Mouse (Mus musculus): ENCODE measurements at regions not wholly inside any gene's neighbourhood (a gene's known extent, or its start where the extent isn't known, plus 50 kb on each side); places are given as distances from the start of the nearest gene placed in this dataset.

- 67% methylated on average over 6 of the region's 6 CpGs for WGBS
- no peaks in the 10 kb centered on the region for H3K27me3 ChIP-seq
- no peaks in the 10 kb centered on the region for H3K4me1 ChIP-seq
- no peaks in the 10 kb centered on the region for H3K36me3 ChIP-seq
- no peak overlapping the region for H3K4me2 ChIP-seq (replicated peaks)
- H3K4me3 ChIP-seq (replicated peaks) = no peak overlapping the region
- no peak overlapping the region for H3K27ac ChIP-seq (replicated peaks)
- no peaks in the 10 kb centered on the region for H3K9me3 ChIP-seq (replicated peaks)
- H3K9ac ChIP-seq = no peak overlapping the region
- ATAC-seq (ENCODE audit: insufficient number of reproducible peaks, low FRiP score, low TSS enrichment, low read depth) = no peak
These were observed 69.5 kb upstream of the Agap1 start for GRCm38 (mm10) chr1:89385111-89385510.

- H3K27ac ChIP-seq (replicated peaks) = no peak overlapping the region
- no peaks in the 10 kb centered on the region for H3K9me3 ChIP-seq (replicated peaks)
- no peak overlapping the region for H3K4me2 ChIP-seq (replicated peaks)
- no peaks in the 10 kb centered on the region for H3K36me3 ChIP-seq
- no peak for ATAC-seq (ENCODE audit: insufficient number of reproducible peaks, low FRiP score, low TSS enrichment, low read depth)
- 70% methylated on average over 4 of the region's 4 CpGs for WGBS
- 0 out of 2 replicates have a peak, but pooled peaks cover 6% of the 10 kb centered on the region for H3K4me1 ChIP-seq
- H3K27me3 ChIP-seq = no peaks in the 10 kb centered on the region
- no peak overlapping the region for H3K4me3 ChIP-seq (replicated peaks)
- no peak overlapping the region for H3K9ac ChIP-seq
These were observed 61.9 kb upstream of the Agap1 start for GRCm38 (mm10) chr1:89392711-89393110.

GRCm38 (mm10) chr1:89394471-89394870 is 60.1 kb upstream of the Agap1 start:
- H3K4me3 ChIP-seq (replicated peaks) = no peak overlapping the region
- H3K27me3 ChIP-seq = no peaks in the 10 kb centered on the region
- WGBS = 44% methylated on average over 7 of the region's 7 CpGs
- no peak overlapping the region for H3K9ac ChIP-seq
- H3K36me3 ChIP-seq = no peaks in the 10 kb centered on the region
- no peak for ATAC-seq (ENCODE audit: insufficient number of reproducible peaks, low FRiP score, low TSS enrichment, low read depth)
- 0 out of 2 replicates have a peak, but pooled peaks cover 6% of the 10 kb centered on the region for H3K4me1 ChIP-seq
- H3K27ac ChIP-seq (replicated peaks) = no peak overlapping the region
- H3K4me2 ChIP-seq (replicated peaks) = no peak overlapping the region
- no peaks in the 10 kb centered on the region for H3K9me3 ChIP-seq (replicated peaks)

- peak; percentile 34; the same call in 1 of the 2 replicates for ATAC-seq (ENCODE audit: insufficient number of reproducible peaks, low FRiP score, low TSS enrichment, low read depth)
- H3K27ac ChIP-seq (replicated peaks) = no peak overlapping the region
- H3K9me3 ChIP-seq (replicated peaks) = no peaks in the 10 kb centered on the region
- H3K9ac ChIP-seq = no peak overlapping the region
- H3K36me3 ChIP-seq = no peaks in the 10 kb centered on the region
- no peak overlapping the region for H3K4me3 ChIP-seq (replicated peaks)
- H3K4me1 ChIP-seq = no peaks in the 10 kb centered on the region
- 52% methylated on average over 10 of the region's 10 CpGs for WGBS
- H3K27me3 ChIP-seq = no peaks in the 10 kb centered on the region
- no peak overlapping the region for H3K4me2 ChIP-seq (replicated peaks)
These were observed 53.8 kb upstream of the Agap1 start for GRCm38 (mm10) chr1:89400734-89401202.

GRCm38 (mm10) chr1:89402513-89403210 is 51.9 kb upstream of the Agap1 start:
- H3K27me3 ChIP-seq = no peaks in the 10 kb centered on the region
- H3K9ac ChIP-seq = no peak overlapping the region
- H3K4me1 ChIP-seq = no peaks in the 10 kb centered on the region
- H3K9me3 ChIP-seq (replicated peaks) = no peaks in the 10 kb centered on the region
- H3K4me2 ChIP-seq (replicated peaks) = no peak overlapping the region
- no peak overlapping the region for H3K4me3 ChIP-seq (replicated peaks)
- no peak overlapping the region for H3K27ac ChIP-seq (replicated peaks)
- ATAC-seq (ENCODE audit: insufficient number of reproducible peaks, low FRiP score, low TSS enrichment, low read depth) = no peak
- WGBS = 71% methylated on average over 5 of the region's 5 CpGs
- no peaks in the 10 kb centered on the region for H3K36me3 ChIP-seq

GRCm38 (mm10) chr1:89403551-89404050 is 51.0 kb upstream of the Agap1 start:
- Histone ChIP-seq H3K4me3 (replicated peaks) (no peak overlapping the region), H3K4me1 (no peaks in the 10 kb centered on the region), H3K36me3 (no peaks in the 10 kb centered on the region), H3K4me2 (replicated peaks) (no peak overlapping the region), H3K9me3 (replicated peaks) (0 out of 2 replicates have a peak, but pooled peaks cover 3% of the 10 kb centered on the region), H3K27ac (replicated peaks) (no peak overlapping the region), H3K27me3 (no peaks in the 10 kb centered on the region), H3K9ac (no peak overlapping the region)
- WGBS = 56% methylated on average over 7 of the region's 7 CpGs
- ATAC-seq (ENCODE audit: insufficient number of reproducible peaks, low FRiP score, low TSS enrichment, low read depth) = no peak
